Mouse (Mus musculus): ENCODE measurements at regions not wholly inside any gene's neighbourhood (a gene's known extent, or its start where the extent isn't known, plus 50 kb on each side); places are given as distances from the start of the nearest gene placed in this dataset.
"Not testable (repeated sequence)": the region's sequence is repeated elsewhere in the genome, so short reads cannot be mapped to it uniquely, and the experiment has no call there.

GRCm38 (mm10) chr13:28839084-28839483, 114.4 kb downstream of the Sox4 start:
- DNase-seq, result peak; percentile 43

- DNase-seq, result no peak
Measured at GRCm38 (mm10) chr13:28838216-28838615, 115.3 kb downstream of the Sox4 start.

- not testable (repeated sequence) for DNase-seq
Measured at GRCm38 (mm10) chr13:28837196-28837595, 116.3 kb downstream of the Sox4 start.

GRCm38 (mm10) chr13:28833700-28834065, 119.8 kb downstream of the Sox4 start:
- no peak for DNase-seq

GRCm38 (mm10) chr13:28832855-28833699, 120.4 kb downstream of the Sox4 start:
- peak; percentile 75 for DNase-seq

GRCm38 (mm10) chr13:28826284-28826683, 127.2 kb downstream of the Sox4 start:
- DNase-seq, result no peak

- no peak for DNase-seq
Measured at GRCm38 (mm10) chr13:28823985-28824384, 129.5 kb downstream of the Sox4 start.

GRCm38 (mm10) chr13:28823311-28823880, 130.1 kb downstream of the Sox4 start:
- no peak for DNase-seq

GRCm38 (mm10) chr13:28820868-28821533, 132.5 kb downstream of the Sox4 start:
- DNase-seq, result no peak

GRCm38 (mm10) chr13:28814127-28814526, 139.4 kb downstream of the Sox4 start:
- DNase-seq, result no peak

- DNase-seq, result no peak
Measured at GRCm38 (mm10) chr13:28811667-28812575, 141.6 kb downstream of the Sox4 start.

GRCm38 (mm10) chr13:28811081-28811439, 142.5 kb downstream of the Sox4 start:
- DNase-seq, result no peak

GRCm38 (mm10) chr13:28810326-28811080, 143.0 kb downstream of the Sox4 start:
- DNase-seq, result no peak

- no peak for DNase-seq
Measured at GRCm38 (mm10) chr13:28805302-28805701, 148.2 kb downstream of the Sox4 start.

- DNase-seq, result no peak
Measured at GRCm38 (mm10) chr13:28801210-28801954, 152.1 kb downstream of the Sox4 start.

GRCm38 (mm10) chr13:28800676-28801075, 152.8 kb downstream of the Sox4 start:
- DNase-seq, result no peak

GRCm38 (mm10) chr13:28799474-28799873, 154.0 kb downstream of the Sox4 start:
- DNase-seq, result no peak

GRCm38 (mm10) chr13:28797617-28798475, 155.7 kb downstream of the Sox4 start:
- DNase-seq, result no peak

- DNase-seq, result no peak
Measured at GRCm38 (mm10) chr13:28795274-28795673, 158.2 kb downstream of the Sox4 start.

GRCm38 (mm10) chr13:28794547-28794946, 159.0 kb downstream of the Sox4 start:
- no peak for DNase-seq

Data from thymus, postnatal 25 days (tissue).